Mouse (Mus musculus) T-helper 17 cell (primary cell): ENCODE results near the gene Csf1.

Experiments
- in situ Hi-C, 2 experiments: fragments of 300-600 bp; cut with MboI, MseI; formaldehyde crosslinking; loops; 1 replicate in 1 of 2; 2 replicates in 1 of 2; pipeline ENCODE4 v1.15.1; 2025; ENCODE audit warnings: high pct_unique_total_duplicates in 2 of 2

Gene Csf1

DNA sequence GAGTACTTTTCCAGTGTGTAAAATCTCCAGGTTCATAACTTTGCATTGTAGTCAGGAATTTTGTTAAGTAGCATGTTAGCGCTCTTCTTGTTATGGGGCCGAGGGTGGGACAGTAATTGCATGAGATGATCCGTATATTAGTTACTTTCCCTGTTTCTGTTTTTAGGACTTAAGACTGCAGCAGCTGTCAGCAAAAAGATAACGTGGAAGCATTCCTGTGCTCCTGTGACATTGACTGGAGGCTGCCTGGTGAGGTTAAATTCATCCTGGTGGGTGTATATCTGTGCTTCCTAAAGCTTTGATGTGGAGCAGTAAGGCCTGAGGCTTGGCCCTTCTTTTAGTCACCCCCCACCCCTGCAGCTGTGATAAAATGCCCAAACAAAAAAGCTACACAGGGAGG is 25.3 kb upstream of the Csf1 start:
- in situ Hi-C loops, result no loop called here

DNA sequence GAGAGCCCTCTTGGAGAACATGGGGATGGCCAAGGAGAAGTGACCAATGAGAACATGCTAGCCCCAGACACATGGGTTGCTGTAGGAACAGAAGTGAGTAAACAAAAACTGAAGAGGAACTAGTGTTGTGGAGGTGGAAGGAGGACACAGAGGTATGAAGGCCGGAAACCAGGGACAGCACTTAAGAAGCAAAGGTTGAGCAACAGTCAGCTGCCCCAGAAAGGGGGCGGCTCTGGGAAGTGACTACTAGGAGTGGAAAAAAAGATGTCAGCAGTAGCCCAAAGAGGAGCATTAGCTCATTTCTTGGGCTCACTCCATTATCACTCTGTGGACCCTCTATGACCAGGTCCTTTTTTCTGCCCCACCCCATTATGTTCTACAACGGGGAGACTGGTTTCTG is 23.0 kb upstream of the Csf1 start:
- in situ Hi-C loops, result loop anchor here in 1 of 2 experiments (5.0 kb wide), 1 partner anchor 54 kb away; no protein-coding TSS in a partner anchor

GRCm38 (mm10) chr3:107781304-107781703 is 21.0 kb upstream of the Csf1 start:
- in situ Hi-C loops, result loop anchor here in 1 of 2 experiments (5.0 kb wide), 1 partner anchor 56 kb away; no protein-coding TSS in a partner anchor

- in situ Hi-C loops, result no loop called here
Observed at GRCm38 (mm10) chr3:107778016-107778415, 17.7 kb upstream of the Csf1 start.

DNA sequence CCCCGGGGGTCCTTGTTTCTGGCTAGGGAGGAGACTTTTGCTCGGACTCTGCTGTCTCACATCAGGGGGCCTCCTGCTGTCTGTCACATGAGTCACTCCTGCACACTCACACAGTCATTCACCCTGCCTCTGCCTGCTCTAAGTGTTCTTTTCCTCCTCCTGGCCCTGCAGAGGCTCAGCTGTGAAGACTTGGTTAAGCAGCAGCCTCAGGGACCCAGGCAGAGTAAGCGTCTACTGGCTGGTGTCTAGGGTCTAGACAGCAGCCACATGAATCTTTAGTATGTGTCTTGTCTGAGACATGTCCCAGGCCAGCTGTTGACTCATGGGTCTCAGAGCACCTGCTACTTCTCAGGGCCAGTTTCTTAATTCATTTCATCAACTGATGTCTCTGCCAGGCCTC is 16.0 kb upstream of the Csf1 start:
- in situ Hi-C loops, result no loop called here

- in situ Hi-C loops, result no loop called here
Observed at GRCm38 (mm10) chr3:107775736-107776135, 15.5 kb upstream of the Csf1 start.

- in situ Hi-C loops, result no loop called here
Observed at GRCm38 (mm10) chr3:107775056-107775455, 14.8 kb upstream of the Csf1 start.

DNA sequence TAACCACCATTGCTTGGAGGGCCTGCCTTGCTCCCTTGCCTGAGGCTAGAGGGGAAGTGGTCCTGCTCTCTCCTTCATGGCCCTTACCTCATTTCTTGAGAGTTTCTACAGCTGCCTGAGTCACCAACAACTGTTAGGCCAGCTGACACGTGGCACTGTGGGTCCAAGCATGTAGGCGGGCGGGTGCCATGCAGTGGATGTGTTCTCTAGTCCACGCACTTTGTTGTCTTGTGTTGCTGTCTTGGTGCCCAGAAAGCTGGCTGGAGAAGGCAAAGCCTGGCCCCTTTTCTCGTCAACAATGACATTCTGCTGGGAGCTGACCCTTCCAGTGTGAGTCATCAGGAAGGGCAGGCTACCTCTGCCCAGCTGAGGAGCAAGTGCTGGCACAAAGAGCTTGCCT is 12.6 kb upstream of the Csf1 start:
- in situ Hi-C loops, result loop anchor here in 1 of 2 experiments (5.0 kb wide), 1 partner anchor 89 kb away; no protein-coding TSS in a partner anchor

DNA sequence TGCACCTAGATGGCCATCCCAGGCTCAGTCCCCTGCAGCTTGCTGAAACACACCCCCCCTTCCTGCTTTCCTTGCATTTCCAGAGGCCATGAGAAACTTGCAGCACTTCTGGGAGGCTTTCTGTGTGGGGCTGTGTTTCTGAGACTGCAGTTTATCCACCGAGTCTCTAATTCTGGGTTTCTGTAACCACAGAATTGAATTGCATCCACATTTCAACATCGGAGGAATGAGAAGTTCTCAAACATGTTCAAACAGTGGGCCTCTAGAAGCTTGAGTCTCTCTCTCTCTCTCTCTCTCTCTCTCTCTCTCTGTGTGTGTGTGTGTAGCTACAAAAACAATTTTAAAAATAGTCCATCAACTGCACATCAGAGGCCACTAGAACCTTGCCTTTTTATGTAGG is 9.4 kb upstream of the Csf1 start:
- in situ Hi-C loops, result loop anchor here in 1 of 2 experiments (5.0 kb wide), 1 partner anchor 93 kb away; no protein-coding TSS in a partner anchor

DNA sequence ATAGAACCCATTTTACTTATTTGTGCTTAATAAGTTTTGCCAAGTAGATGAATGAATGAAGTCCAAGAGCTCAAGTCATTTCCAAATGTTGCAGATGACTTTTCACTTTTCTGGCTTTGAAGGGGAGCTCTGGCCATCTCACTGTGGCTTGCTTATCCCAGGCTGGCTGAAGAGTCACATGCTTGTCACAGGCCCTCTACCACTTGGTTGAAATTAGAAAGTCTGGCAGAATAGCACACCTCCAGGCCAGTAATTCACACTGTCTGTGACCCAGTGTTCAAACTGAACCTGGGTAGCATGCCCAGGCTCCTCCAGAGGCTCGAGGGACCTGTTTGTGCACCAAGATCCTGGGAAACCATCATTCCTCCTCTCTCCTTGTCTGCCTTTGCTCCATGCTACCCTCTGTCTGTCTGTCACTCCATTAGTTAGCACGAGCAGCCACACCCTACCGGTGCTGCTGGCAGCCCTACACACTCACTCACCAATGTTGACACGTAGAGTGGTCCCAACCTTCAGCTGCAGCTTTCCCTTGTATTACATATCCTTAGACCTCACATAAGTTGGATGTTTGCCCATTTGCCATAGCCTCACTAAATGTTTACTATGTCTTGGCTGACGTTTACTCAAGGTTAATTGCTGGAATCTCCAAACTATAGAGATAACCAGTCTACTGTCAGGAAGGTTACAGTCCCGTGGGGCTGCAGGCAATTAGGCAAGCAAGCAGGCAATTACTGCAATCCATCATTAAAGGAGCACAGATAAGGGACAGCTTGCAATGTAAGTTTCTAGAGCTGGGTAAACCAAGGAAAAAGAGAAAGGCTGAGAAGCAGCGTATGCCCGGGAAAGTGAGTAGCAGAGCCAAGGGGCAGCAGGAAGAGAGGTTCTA is 8.1 kb upstream of the Csf1 start:
- in situ Hi-C loops, result no loop called here

GRCm38 (mm10) chr3:107766804-107767203 is 6.5 kb upstream of the Csf1 start:
- in situ Hi-C loops, result no loop called here

DNA sequence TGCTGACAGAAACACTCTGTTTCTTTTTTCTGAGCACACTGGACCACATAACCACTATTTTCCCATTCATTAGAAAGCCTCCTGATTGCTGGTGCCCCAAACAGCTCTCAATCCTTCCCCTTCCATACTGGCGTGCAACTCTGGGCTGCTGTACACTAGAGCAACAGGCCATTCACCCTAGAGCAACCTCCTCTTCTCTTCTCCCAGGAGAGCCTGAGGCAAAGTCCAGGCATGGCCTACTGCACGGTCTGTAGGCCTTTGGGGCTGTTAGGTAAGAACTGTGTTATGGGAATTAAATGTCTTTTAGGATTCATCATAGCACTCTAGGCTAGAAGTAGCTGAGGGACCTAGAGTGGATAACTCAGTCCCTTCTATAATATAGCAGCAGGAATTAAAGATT is 5.7 kb upstream of the Csf1 start:
- in situ Hi-C loops, result no loop called here

DNA sequence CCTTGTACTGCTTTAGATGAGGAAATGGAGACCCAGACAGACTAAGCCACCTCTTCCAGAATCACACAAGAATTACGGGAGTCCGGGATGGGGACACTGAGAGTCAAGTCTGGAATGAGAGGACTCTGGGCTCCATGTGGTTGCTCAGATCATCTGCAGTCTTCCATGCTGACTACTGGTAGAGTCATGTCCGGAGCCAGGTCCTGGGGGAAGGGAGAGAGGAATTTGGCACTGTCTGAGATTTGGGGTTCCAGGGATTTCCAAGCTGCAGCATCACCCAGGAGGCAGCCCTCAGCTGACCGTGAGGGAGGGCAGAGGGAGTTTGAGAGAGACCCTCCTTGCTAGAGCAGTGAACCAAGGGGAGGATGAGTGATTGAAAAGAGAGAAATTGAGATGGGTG is 3.3 kb upstream of the Csf1 start:
- in situ Hi-C loops, result no loop called here

- in situ Hi-C loops, result no loop called here
Observed at GRCm38 (mm10) chr3:107761446-107761845, 1.2 kb upstream of the Csf1 start.

DNA sequence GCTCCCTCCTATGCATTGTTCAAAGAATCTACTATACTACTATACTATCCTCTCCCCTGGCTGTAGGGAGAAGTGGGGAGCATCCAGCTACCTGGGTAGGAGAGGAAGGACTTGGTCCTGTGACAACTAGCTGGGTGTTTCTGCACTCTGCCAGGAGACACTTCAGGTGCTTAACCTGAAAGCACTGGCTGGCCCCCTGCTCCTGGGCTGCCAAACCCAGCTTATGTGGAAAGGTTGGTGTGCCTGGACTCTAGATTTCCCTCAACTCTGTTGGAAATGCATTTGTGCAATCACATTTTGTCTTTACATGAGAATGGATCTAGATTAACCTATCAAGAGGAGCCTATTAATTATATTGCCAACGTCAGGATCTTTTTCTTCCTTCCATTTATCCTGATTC is 502 bp upstream of the Csf1 start:
- in situ Hi-C loops, result no loop called here

GRCm38 (mm10) chr3:107758638-107759037 is 1.6 kb downstream of the Csf1 start:
- in situ Hi-C loops, result loop anchor here in 1 of 2 experiments (5.0 to 10.0 kb wide), 2 partner anchors 104 to 1034 kb away; no protein-coding TSS in a partner anchor

DNA sequence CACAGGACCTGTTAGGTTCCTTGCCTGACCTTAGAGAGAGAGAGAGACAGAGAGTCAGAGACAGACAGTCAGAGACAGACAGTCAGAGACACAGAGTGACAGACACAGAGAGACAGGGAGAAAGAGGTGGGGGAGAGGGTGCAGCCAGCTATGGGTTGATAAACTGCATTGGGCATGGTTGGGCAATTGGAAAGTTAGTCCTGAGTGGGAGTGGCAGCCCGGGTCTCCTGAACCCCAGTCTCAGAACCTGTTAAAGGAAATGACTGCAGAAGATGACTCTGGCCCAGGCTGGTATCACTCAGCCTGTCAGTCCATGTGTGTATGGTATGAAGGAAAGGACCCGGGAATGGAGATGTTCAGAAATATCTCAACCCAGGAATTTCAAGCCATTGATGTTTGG is 2.1 kb downstream of the Csf1 start:
- in situ Hi-C loops, result loop anchor here in 1 of 2 experiments (5.0 to 10.0 kb wide), 2 partner anchors 104 to 1033 kb away; no protein-coding TSS in a partner anchor

GRCm38 (mm10) chr3:107757365-107758129 is 2.7 kb downstream of the Csf1 start:
- in situ Hi-C loops, result loop anchor here in 1 of 2 experiments (5.0 to 10.0 kb wide), 2 partner anchors 105 to 1033 kb away; no protein-coding TSS in a partner anchor

- in situ Hi-C loops, result loop anchor here in 1 of 2 experiments (5.0 to 10.0 kb wide), 2 partner anchors 106 to 1032 kb away; no protein-coding TSS in a partner anchor
Observed at GRCm38 (mm10) chr3:107756481-107756866, 3.8 kb downstream of the Csf1 start.

- in situ Hi-C loops, result loop anchor here in 1 of 2 experiments (5.0 to 10.0 kb wide), 2 partner anchors 106 to 1031 kb away; no protein-coding TSS in a partner anchor
Observed at GRCm38 (mm10) chr3:107755702-107756480, 4.4 kb downstream of the Csf1 start.

DNA sequence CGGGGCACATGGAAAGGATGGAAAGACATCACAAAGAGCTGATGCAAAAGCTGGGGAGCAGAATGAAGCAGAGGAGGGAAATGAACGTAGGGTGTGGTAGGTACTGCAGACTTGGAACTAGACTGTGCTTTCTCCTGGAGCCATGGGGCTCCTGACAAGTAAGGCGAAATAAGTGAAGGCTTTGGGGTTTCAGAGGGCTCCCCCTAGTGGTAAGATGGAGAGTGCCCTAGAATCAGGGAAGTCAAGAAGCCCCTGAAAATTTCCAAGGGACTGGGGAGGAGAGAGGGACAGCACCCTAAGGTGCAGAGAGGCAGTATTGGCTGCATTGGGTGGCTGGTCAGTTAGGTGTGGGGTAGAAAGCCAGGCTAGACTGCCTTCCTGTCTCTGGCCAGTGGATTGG is 5.6 kb downstream of the Csf1 start:
- in situ Hi-C loops, result loop anchor here in 1 of 2 experiments (5.0 to 10.0 kb wide), 2 partner anchors 108 to 1030 kb away; no protein-coding TSS in a partner anchor
